ENCODE assay signal across 11 mouse cellular contexts in the genomic region with DNA sequence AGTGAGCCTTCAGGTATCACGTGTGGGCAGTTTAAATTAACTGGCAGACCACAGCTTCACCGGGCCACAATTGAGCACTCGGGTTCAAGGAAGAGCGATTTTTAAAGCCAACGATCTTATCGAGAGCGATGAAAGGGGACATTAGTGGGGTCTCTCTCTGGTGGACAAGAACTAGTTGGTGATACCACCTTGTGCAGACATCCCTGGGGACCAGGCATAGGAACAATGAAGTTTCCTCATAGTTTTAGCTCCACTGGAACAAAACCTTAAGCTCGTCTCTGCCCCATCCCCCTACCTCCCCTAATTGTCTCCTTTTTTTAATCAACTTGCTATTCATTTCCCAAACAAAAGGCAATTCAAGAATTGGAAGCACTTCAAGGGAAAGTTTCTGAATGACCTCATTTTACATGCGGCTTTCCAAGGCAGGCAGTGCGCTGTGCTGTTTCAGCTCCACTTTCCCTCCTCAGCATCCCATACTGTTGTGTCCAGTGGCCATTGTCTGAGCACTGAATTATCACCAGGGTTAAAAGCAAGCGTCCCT.
DNase-seq lines count a peak whose midpoint lies in the region; ATAC-seq and TF ChIP-seq lines count a peak whose summit lies in the region.
"Had no signal": no experiment of that assay in that cellular context is flagged by ENCODE, and none has a peak within 500 bp of the region (broad histone marks: within the 10 kb centered on the region; RNA-seq: fewer than 3 reads in every experiment).

No protein-coding gene starts in this region.

- peak overlapping the region; percentile 37 for H3K4me2 ChIP-seq in hindbrain, embryonic 12.5 days (replicated peaks)
- H3K4me2 ChIP-seq in neural tube, embryonic 13.5 days = peak overlapping the region; percentile 45
- H3K4me2 ChIP-seq: heart, embryonic 15.5 days had no signal

- H3K9ac ChIP-seq in hindbrain, embryonic 12.5 days = peak overlapping the region; percentile 42; the same call in 1 of the 2 replicates
- H3K9ac ChIP-seq in neural tube, embryonic 13.5 days = peak overlapping the region; percentile 38; the same call in 1 of the 2 replicates
- H3K9ac ChIP-seq: heart, embryonic 15.5 days had no signal

- TF ChIP-seq CTCF in lung, adult 2 months (IDR thresholded peaks at IDR 0.05; ENCODE audit: insufficient read depth, low read length) = no peak

- no peak overlapping the region for H3K4me3 ChIP-seq in lung, adult 2 months (replicated peaks; ENCODE audit: extremely low read depth, low read depth, low read length)
- no peak overlapping the region for H3K4me3 ChIP-seq in hindbrain, embryonic 12.5 days
- H3K4me3 ChIP-seq in neural tube, embryonic 13.5 days = no peak overlapping the region; the same call in 1 of the 2 replicates
- H3K4me3 ChIP-seq: heart, embryonic 15.5 days; megakaryocyte, embryonic 14.5 days had no signal

- WGBS in lung, adult 2 months = 47% methylated on average over 11 of the region's 11 CpGs
- 10% methylated on average over 11 of the region's 11 CpGs for WGBS in hindbrain, embryonic 12.5 days
- 10% methylated on average over 11 of the region's 11 CpGs for WGBS in neural tube, embryonic 13.5 days

- peak; percentile 29 for DNase-seq in lung, postnatal 10 days
- no peak for DNase-seq in lung, adult 2 months
- DNase-seq in embryo, embryonic 10.5 days (ENCODE audit: low spot score) = peak; percentile 62
- no peak for DNase-seq in spleen, adult 12 weeks (ENCODE audit: low spot score)
- DNase-seq in lung, postnatal 25 days (ENCODE audit: low spot score) = no peak
- no peak for DNase-seq in heart, postnatal 14 days
- DNase-seq: layer of hippocampus, postnatal 36 days had no signal

- no peaks in the 10 kb centered on the region for H3K36me3 ChIP-seq in hindbrain, embryonic 12.5 days
- H3K36me3 ChIP-seq in neural tube, embryonic 13.5 days = no peaks in the 10 kb centered on the region
- H3K36me3 ChIP-seq: heart, embryonic 15.5 days had no signal

- TF ChIP-seq POLR2A in lung, adult 2 months (IDR thresholded peaks at IDR 0.05; ENCODE audit: borderline replicate concordance, extremely low read depth, low read depth, low read length) = no peak

- intact Hi-C loops in heart, postnatal 14 days (cut with DNase I) = no loop called here

- peak; percentile 47; the same call in 1 of the 2 replicates for ATAC-seq in hindbrain, embryonic 12.5 days (ENCODE audit: low FRiP score)
- ATAC-seq in neural tube, embryonic 13.5 days (ENCODE audit: low read depth) = no peak

- peak overlapping the region; percentile 30 for H3K27ac ChIP-seq in hindbrain, embryonic 12.5 days
- H3K27ac ChIP-seq in neural tube, embryonic 13.5 days (replicated peaks) = peak overlapping the region; percentile 11
- H3K27ac ChIP-seq: heart, embryonic 15.5 days had no signal

- no peaks in the 10 kb centered on the region; the same call in 1 of the 2 replicates for H3K4me1 ChIP-seq in lung, adult 2 months (ENCODE audit: control insufficient read depth, insufficient read depth, low read length)
- H3K4me1 ChIP-seq in hindbrain, embryonic 12.5 days = peaks cover 24% of the 10 kb centered on the region
- peaks cover 54% of the 10 kb centered on the region for H3K4me1 ChIP-seq in neural tube, embryonic 13.5 days (replicated peaks)

- H3K27me3 ChIP-seq in hindbrain, embryonic 12.5 days = no peaks in the 10 kb centered on the region
- H3K27me3 ChIP-seq in neural tube, embryonic 13.5 days = no peaks in the 10 kb centered on the region
- H3K27me3 ChIP-seq: heart, embryonic 15.5 days had no signal

- no peaks in the 10 kb centered on the region for H3K9me3 ChIP-seq in hindbrain, embryonic 12.5 days (replicated peaks)
- no peaks in the 10 kb centered on the region for H3K9me3 ChIP-seq in neural tube, embryonic 13.5 days
- H3K9me3 ChIP-seq: heart, embryonic 15.5 days; megakaryocyte, embryonic 14.5 days had no signal

Comparison
In these comparisons a context has a peak if more than half of its experiments do, and no peak if none do; other contexts are left out.
1. DNase-seq: peak in lung, postnatal 10 days (single experiment) and embryo, embryonic 10.5 days (single experiment); none in lung, adult 2 months (single experiment), spleen, adult 12 weeks (single experiment), lung, postnatal 25 days (single experiment) and heart, postnatal 14 days (0 of 2).